Mouse (Mus musculus): Measurements from ENCODE around the gene Klk1b27. TPM values are rescaled to one million over a fixed set of nuclear protein-coding genes. Genes with fewer than 3 reads are reported as not detected.

The Klk1b27 gene
- polyA plus RNA-seq (2012; rRNA removed): 0.17 TPM in 1 of 2 replicates, not detected in the other

DNA sequence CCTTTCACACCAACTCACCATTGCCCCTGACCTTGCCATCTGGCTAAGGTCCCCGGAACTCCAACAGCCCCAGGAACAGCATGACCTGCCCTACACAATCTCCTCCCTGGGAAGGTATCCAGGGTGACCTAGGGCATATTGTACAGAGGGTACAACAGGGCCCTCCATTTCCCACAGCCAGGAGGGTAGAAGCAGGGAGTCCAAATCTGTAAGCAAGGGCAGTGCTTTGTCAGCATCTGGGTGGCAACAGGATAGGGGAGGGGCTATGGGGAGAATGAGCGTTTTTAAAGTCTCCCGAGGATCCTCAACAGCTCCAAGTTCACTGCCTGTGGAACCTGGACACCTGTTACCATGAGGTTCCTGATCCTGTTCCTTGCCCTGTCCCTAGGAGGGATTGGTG lies at the start of gene Klk1b27:
Gene Klk1b27, plus strand, starts transcription at position 301 of the 400 bp plus-strand sequence.

GRCm38 (mm10) chr7:44011868-44012267 lies 40.2 kb upstream of the Klk1b27 start, which contains the start of gene Klk1b26:
TSS of gene Klk1b26 (plus strand) at chr7:44012168.

DNA sequence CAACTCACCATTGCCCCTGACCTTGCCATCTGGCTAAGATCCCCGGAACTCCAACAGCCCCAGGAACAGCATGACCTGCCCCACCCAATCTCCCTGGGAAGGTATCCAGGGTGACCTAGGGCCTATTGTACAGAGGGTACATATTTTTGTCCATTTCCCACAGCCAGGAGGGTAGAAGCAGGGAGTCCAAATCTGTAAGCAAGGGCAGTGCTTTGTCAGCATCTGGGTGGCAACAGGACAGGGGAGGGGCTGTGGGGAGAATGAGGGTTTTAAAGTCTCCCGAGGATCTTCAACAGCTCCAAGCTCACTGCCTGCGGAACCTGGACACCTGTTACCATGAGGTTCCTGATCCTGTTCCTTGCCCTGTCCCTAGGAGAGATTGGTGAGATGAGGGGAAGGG lies 49.9 kb downstream of the Klk1b27 start, which contains the start of gene Klk1b21:
Gene Klk1b21, plus strand, starts transcription at position 301 of the 400 bp plus-strand sequence.

Other genes starting within 250 kb of the Klk1b27 start
- not detected in 2 replicates for gene Klk7, start 241.0 kb upstream of the Klk1b27 start, polyA plus RNA-seq (2012; rRNA removed)
- not detected in 2 replicates for gene Klk6, start 227.8 kb upstream of the Klk1b27 start, polyA plus RNA-seq (2012; rRNA removed)
- gene Klk5, start 210.3 kb upstream of the Klk1b27 start, polyA plus RNA-seq (2012; rRNA removed): not detected in 2 replicates
- gene Klk4, start 171.1 kb upstream of the Klk1b27 start, polyA plus RNA-seq (2012; rRNA removed): not detected in 2 replicates
- 8.0 and 8.3 TPM in 2 replicates for gene Klk15, start 118.5 kb upstream of the Klk1b27 start, polyA plus RNA-seq (2012; rRNA removed)
- gene Klk1b8, start 101.6 kb upstream of the Klk1b27 start, polyA plus RNA-seq (2012; rRNA removed): not detected in 2 replicates
- not detected in 2 replicates for gene Klk1b1, start 85.5 kb upstream of the Klk1b27 start, polyA plus RNA-seq (2012; rRNA removed)
- not detected in 2 replicates for gene Klk1b9, start 76.2 kb upstream of the Klk1b27 start, polyA plus RNA-seq (2012; rRNA removed)
- gene Klk1b11, start 56.4 kb upstream of the Klk1b27 start, polyA plus RNA-seq (2012; rRNA removed): 1.2 TPM in 1 of 2 replicates, not detected in the other
- gene Klk1b26, start 40.1 kb upstream of the Klk1b27 start, polyA plus RNA-seq (2012; rRNA removed): not detected in 2 replicates
- gene Klk1b21, start 50.0 kb downstream of the Klk1b27 start, polyA plus RNA-seq (2012; rRNA removed): 0.14 TPM in 1 of 2 replicates, not detected in the other
- 6.3 TPM in 1 of 2 replicates, not detected in the other for gene Klk1b22, start 60.4 kb downstream of the Klk1b27 start, polyA plus RNA-seq (2012; rRNA removed)
- 0.15 and 0.17 TPM in 2 replicates for gene Klk1b16, start 84.5 kb downstream of the Klk1b27 start, polyA plus RNA-seq (2012; rRNA removed)
- gene Klk1b24, start 135.9 kb downstream of the Klk1b27 start, polyA plus RNA-seq (2012; rRNA removed): 0.31 and 0.54 TPM in 2 replicates
- 0.27 and 2.0 TPM in 2 replicates for gene Klk1b3, start 145.9 kb downstream of the Klk1b27 start, polyA plus RNA-seq (2012; rRNA removed)
- 3.6 and 4.2 TPM in 2 replicates for gene Klk1b4, start 155.1 kb downstream of the Klk1b27 start, polyA plus RNA-seq (2012; rRNA removed)
- 1.4 and 6.7 TPM in 2 replicates for gene Klk1b5, start 163.7 kb downstream of the Klk1b27 start, polyA plus RNA-seq (2012; rRNA removed)
- gene Klk1, start 173.1 kb downstream of the Klk1b27 start, polyA plus RNA-seq (2012; rRNA removed): 4,020 and 5,229 TPM in 2 replicates
- gene Gm36864, start 183.9 kb downstream of the Klk1b27 start, polyA plus RNA-seq (2012; rRNA removed): 0.22 and 0.31 TPM in 2 replicates
- gene 1700028J19Rik, start 194.4 kb downstream of the Klk1b27 start, polyA plus RNA-seq (2012; rRNA removed): 2.2 and 3.5 TPM in 2 replicates
- 126 and 152 TPM in 2 replicates for gene 2410002F23Rik, start 194.4 kb downstream of the Klk1b27 start, polyA plus RNA-seq (2012; rRNA removed)
- gene Acp4, start 205.1 kb downstream of the Klk1b27 start, polyA plus RNA-seq (2012; rRNA removed): not detected in 2 replicates
- not detected in 2 replicates for gene Gm15517, start 209.2 kb downstream of the Klk1b27 start, polyA plus RNA-seq (2012; rRNA removed)

Measured in colon, adult 2 months (tissue).